Mouse (Mus musculus) urinary bladder, adult 18-20 months (tissue): ENCODE data around the gene Cpeb4.

ENCODE experiments used
- DNase-seq, 2 experiments: peaks; one replicate each; pipeline ENCODE4 v3.0.0; 2022; ENCODE audit warnings: low spot score in 2 of 2, mixed read lengths in 2 of 2

Cpeb4 gene

DNA sequence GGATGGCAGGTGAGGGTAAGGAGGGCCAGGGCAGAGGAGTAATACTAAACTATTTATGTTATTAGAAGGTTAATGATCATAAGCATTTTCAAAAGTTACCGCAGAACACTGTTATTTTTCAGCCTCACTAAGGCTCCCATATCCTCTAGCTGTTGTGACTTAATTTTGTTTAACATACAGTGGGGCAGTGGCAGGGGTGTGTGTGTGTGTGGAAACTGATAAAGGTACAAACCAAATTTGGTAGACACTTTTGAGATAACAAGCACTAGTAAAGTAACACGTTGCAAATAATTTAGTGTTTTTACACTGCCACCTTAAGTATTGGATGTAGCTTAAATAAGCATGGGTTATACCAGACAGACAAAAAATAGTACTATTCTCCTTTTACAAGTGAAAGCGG lies 24.9 kb downstream of the Cpeb4 start:
- no peak for DNase-seq

DNA sequence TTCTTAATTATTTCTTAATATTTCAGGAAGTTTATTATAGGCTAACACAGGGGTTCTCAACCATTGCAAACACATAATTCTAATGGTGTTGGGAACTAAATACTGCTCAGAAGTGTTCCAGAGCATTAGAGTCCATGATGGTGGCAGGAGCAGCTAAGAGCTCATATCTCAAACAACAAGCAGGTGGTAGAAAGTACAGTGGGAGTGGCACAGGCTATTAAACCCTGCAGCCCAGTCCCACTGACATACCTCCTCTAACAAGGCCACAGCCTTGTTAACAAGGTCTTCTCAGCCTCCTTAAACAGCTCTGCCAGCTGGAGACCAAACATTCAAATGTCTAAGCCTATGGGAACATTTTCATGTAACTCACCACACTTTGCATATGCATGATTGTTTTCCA lies 27.2 kb downstream of the Cpeb4 start:
- DNase-seq: no peak

DNA sequence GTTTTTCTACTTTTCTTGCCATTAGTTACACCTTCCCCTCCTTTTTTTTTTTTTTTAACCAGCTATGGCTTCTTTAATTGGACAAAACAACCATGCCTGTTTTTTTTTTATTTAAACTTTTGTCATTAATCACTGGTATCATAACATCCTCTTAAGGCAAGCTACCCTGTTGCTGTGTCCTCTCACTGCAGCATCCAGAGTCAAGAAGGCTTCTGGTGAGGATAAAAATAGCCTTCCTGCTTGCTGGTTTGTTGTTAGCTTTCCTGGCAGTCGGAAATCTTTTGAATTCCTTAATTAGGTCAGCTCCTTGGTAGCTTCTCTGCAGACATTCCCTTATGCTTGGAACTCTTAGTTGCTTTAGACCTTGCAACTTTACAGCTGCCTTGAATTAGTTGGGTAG lies 28.7 kb downstream of the Cpeb4 start:
- DNase-seq: no peak

DNA sequence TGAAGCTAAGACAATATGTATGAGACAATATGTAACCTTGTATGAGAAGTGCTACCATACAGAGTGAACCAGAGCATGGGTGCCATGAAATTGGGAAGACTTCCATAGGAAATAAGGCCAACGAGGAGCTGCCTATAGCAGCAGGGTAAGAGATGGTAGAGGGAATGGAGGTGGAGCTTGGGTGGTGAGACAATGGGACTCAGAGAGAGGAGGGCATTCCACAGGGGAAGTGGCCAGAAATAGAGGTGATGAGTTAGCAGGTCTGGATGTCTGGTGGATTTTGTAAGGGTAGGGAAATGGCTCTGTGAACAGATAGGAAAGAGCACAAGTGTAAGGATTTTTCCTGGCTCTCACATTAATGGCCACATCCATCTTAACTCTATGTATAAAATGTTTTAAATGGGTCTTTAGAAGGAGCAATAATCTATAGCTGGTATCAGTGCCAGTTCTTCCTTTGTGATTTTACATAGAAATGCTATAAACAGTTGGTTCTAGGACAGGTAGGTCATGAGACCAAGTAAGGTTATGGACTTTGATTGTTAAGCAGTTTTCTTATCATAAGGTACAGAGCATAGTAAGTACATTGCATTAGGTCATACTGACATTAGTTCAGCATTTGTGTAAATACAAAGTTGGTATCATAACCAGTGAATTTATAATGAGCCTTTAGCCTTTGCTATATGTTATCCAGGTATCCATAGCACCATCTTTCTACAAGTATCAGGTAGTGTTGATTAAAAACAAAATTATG lies 30.4 kb downstream of the Cpeb4 start:
- no peak for DNase-seq

DNA sequence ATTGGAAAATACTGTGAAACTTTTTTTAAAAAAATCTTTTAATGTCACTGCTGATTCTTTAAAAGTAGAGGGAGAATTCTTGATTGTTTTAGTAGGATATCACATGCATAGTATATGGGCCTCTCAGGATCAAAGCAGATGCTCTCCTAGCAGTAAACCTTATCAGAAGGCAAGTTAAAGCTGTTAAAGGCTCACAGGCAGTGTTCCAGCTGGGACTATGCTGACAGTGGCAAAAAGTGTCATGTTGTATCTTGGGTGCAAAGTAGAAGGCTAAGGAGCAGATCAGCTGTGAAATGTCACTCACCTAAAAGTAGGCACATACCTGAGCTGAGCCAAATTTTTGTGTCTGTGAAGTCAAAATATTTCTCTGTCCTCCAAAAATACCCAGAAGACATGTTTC lies 34.5 kb downstream of the Cpeb4 start:
- no peak for DNase-seq

DNA sequence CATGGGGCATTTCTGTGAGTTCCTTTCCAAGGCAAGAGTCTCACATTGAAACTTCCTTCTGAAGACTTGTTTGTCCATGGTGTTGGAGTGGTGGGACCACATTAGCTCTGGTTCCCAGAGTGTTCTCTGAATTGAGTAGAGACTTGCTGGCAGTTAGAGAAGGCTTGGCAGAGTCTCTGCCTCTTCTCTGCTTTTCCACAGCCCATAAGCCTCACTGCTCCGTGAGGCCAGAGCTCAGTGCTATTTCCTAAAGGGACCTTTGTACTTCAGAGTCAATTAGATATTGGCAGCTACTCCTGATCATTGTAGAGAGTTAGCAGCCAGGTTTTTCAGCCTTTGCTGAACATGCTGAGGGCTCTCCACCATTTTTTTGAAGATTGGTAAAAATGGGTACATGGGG lies 35.6 kb downstream of the Cpeb4 start:
- no peak for DNase-seq

DNA sequence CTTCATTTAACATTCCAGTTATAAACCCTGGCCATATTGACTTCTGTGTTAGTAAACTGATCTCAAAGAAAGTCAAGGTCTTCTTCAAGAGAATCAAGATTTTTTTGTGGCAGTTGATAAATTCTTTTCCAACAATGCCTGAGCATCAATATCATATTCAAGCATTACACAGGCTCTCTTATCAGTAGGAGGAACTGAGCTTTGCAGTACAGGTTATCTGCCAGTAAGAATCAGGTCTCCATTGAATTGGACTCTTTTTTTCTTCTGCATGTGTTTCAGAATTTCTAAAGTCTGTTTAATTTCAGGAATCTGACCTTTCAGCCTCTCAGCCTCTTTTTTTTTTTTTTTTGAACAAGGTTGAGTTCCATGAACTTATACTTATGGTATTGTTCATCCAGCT lies 40.9 kb downstream of the Cpeb4 start:
- DNase-seq: no peak

DNA sequence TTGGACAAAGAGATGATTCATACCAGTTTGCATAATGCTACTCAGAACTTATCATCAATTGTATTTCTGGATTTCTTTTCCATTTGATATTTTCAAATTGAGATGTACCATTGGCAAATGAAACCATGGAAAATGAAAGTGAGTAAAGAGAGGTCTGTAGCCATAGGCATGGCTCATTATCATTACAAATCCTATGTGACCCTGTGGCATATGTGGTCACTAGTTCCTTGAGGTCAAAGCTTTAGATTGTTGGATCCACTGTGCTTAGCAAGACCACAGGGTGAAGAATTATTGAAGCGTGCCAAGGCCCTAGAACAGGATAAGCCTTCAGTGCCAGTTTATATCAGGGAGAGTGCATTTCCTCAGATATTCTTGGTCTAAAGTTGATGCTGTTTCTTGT lies 45.8 kb downstream of the Cpeb4 start:
- no peak for DNase-seq

DNA sequence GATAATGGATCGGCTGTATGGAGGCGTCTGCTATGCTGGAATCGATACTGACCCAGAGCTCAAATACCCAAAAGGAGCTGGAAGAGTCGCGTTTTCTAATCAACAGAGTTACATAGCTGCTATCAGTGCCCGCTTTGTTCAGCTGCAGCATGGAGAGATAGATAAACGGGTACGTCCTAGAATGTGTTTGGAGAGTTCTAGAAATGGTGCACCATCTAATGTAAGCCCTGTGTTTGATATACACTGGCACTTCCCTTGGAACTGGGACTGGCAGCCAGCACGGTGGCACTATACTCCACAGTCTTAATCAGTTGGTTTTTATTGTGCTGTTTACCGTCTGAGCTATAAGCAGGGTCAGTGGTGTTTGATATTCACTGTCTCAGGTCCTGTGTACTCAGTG lies 58.0 kb downstream of the Cpeb4 start:
- DNase-seq: no peak

DNA sequence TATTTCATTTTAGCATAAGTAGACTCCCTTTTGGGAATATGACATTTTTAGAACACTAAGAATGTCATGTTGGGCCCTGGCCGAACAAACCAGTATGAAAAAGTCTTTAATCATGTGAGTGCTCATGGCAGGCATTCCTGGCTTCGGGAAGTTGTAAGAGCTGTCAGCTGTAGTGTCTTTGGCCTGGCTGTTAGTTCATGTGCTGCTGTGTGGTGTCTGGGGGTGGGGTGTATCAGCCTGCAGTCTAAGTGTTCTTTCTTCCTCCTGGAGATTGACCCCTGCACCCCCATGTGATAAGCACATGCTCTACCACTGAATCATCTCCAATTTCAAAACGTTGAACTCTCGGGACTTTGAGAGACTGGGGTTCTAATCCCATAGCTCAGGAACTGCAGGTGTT lies 63.6 kb downstream of the Cpeb4 start:
- no peak for DNase-seq

DNA sequence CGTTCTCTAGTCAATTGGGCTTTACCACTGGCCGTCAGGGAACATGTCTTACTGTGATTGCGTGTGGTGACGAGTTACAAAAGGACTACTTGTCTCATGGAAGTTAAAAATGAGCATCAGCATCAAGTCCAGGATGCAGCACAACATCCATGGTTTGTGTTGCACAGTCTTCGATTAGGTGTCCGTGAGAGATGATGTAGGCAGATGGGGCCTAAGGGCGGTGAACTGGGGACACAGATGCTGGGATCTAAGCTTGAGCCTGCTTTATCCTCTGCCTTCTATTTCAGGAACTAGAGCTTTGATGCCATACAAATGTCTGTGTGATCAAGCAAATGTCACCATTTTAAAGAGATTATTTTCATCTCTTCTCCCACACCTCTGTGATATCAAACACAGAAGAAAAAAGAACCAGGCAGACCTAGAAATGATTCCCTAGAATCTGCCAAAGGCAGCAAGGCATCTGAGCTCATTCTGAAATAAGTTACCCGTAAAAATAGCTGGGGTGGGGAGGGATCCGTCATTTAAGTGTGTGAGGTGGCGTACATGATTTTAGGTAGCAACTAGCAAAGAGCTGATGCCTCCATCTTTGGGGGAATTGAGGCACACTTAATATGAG lies 65.0 kb downstream of the Cpeb4 start:
- no peak for DNase-seq

DNA sequence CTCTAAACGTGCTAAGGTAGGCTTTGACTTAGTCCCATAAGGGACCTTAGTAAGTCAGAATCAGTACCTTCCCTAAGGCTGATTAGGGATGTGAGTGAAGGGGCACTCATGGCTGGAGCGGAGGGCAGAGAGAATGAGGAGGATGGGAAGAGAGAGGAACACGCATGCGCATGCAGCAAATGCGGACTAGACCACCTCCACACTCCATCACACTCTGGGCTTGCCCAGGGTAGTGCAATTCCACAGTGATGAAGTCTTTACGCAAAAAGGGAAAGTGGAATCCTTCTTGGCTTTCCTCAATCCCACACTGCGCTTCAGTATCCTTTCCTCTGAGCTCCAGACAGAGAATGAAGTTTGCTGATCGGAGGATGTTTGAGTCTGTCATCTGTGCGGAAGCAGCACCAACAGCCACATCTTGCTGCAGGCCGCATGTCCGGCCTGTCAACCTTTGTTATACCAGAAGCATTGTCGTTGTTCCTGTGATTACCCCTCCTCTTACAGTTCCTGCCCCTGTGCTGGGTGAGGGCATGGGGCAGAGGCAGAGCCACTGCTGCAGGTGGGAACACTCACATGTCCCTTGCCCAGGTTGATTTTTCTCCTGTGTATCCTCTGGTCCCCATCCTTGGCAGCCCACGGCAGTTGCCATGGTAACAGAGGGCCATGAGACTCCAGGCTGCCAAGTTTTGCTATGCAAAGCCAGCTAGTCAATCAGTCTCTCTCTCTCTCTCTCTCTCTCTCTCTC lies 69.1 kb downstream of the Cpeb4 start:
- DNase-seq: no peak

DNA sequence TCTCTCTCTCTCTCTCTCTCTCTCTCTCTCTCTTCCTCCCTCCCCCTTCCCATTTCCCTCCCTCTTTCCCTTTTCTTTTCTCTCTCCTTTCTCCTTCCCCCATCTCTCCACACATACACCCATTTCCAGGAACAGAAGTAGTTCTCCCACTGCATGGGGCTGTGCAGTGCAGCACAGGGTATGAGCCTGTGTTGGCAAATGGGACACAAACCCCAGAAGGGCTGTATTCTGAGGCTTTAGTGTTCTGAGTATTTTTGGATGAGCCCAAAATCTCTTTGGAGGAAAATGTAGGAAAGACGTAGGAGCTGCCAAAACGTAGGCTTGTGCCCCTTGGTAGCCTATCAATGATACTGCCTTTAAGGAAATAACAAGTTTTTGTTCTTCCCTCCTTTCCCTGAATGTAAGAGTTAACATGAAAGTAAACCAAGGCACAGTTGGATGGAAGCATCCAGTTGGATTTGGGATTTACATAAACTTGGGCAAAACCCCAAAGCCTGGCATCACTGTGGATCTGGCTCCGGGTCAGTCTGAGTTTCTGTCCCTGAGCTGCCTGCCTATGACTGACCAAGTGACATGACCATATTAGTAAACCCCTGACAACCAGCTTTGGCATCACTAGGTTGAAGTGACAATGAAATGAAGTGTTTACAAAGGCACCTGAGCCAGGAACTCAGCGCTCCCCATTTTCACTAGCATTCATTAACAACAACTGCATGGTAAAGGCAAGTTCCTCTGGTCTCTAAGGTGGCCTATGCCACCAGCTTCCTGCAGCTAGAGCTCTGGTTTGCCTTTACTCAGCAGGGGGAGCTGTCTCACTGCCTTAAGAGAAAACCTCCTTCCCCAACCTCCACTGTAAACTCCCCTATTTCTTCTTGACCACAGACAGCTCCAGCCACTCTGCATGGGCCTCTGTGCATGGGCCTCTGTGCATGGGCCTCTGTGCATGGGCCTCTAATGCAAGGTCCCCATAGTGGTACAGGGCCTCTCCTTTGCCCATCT lies 69.9 kb downstream of the Cpeb4 start:
- DNase-seq: no peak

DNA sequence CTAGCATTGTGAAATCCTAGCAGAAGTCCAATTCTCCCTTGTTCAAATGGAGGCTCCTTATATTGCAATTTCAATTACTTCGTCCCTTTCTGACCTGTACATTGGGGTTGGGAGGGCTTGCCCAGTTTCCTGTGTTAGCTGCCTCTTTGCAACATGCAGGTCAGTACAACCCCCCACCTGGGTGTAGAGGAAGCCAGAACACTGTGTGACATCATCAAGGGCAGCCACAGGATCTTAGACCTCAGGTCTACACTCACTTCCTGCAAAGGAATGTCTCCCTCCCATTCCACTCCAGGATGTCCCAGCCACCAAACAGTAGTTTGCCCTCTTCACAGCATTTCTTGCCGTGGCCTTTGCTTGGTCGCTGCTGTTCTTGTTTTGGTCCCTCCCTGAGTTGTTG lies 73.5 kb downstream of the Cpeb4 start:
- DNase-seq: no peak

DNA sequence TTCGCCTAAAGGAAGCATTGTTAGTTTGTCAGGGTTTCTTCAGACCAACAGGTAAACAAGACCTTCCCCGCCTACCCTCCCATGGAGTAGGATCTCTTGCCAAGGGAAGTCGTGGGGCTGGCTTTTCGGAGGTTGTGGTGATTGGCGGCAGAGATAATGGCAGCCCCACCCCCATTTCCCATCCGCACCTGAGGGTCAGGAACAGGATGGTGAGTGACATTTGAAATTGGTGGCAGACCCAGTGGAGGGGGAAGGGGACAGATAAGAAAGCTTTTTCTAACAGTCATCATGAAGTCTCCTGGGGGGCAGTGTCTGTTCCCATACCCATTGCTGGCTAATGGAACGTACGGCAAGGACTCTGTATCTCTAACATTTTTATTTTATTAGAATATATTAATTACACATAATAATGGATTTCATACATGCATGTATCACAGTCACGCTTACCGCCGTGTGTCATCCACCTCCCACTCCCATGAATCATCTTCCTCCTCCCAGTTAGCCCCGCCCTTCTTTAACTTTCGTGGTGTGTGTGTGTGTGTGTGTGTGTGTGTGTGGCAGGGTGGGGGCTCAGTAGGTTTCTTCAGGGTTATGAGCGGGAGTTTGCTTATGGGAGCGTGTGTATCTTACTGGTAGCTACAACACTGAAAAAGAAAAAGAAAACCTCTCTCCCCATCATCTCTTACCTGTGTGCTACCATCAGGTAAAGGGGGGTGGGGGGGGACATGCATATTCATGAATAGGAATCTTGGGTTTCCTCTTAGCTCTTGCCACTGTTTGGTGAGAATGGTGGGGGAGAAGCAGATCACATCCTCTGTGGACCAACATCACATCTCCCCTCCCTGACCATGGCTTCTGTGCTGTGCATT lies 76.7 kb downstream of the Cpeb4 start:
- DNase-seq: peak in 1 of 2 experiments; percentile 31

DNA sequence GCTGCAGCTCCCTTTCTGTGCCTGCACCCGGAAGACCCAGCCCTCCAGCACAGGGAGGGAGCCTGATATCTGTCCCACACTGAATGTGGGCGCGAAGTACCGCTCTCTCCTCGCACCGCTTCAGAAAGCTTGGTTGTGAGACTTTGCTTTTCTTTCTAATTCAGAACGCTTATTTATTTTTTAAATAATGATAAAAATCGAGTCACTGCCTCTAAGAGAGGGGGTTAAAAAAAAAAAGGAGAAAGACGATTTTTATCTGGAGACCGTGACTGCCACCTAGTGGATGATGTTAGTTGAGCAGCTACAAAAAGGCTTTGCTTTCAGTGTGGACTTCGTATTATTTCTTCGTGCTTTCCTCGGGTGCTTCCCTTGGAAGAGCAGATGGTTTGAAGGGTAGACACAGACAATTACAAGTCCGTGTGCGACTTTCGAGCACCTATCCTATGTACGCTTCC lies 77.3 kb downstream of the Cpeb4 start:
- DNase-seq: peak in 1 of 2 experiments; percentile 16

DNA sequence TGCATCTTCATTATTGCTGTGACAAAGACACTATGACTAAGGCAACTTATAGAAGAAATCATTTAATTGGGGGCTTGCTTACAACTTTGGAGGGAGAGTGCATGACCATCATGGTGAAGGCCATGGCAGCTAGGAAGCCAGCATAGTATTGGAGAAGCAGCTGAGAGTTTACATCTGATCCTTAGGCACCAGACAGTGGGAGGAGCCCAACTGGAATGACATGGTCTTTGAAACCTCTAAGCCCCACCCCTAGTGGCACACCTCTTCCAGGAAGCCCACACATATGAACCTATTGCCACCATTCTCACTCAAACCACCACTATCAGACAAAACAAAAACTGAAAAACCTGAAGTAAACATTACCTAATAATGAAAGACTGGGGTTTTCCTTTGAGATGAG lies 88.1 kb downstream of the Cpeb4 start:
- DNase-seq: no peak

DNA sequence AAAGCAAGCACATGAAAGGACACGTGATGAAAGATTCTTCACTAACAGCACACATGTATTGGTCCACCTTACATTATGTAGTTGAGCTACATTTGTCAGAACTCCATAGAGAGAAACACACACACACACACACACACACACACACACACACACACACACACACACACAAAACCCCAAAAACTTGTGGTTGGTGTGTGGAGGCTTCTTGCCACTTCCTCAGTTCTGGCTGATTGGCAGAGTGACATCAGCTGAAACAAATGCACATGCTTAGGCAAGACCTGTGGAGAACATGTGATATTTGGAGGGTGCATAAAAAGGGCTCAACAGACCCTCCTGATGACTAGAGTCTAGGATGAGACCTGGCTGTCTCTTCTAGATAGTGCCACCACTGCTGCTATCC lies 92.0 kb downstream of the Cpeb4 start:
- no peak for DNase-seq

DNA sequence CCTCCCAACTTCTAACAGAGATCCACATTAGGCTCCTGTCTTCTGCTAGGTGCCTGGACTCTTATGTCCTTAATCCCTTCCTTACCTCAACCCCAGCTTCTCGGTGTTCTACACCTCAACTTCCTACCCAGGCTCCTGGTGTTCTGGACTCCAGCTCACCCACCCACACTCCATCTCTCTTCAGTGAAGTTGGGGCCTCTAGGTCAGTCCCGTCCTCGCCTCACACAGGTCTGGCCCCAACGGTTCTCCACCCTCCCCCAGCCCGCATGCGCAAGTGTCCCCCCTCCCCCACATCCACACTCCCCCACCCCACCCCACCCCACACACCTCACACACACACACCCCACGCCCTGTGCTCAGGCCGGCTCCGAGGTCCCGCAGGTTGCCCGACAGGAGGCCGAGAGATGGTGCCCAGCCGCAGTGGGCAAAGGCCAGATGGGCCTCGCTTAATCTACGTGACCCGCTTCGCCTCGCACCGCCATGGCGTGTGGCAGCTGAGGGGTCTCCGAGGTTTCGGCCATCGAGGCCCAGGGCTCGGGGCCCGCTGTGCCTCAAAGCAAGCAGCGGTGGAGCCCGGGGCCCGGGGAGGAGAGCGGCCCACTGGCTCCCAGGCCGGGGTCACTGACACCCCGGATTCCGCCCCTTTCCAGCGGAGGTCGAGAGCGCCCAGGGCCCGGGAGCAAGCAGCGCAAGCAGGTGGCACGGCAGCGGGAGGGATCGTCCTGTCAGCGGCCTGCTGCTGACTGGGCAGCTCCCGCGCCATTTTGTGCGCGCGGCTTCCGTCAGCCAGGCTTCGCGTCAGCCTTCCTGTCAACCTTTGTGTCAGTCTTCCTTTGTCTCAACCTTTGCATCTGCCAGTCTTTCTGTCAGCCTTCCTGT lies 93.5 kb downstream of the Cpeb4 start, which contains the start of gene 4930524B15Rik:
4930524B15Rik (plus strand) TSS at position 337 of the 879 bp plus-strand sequence.
- DNase-seq: no peak

DNA sequence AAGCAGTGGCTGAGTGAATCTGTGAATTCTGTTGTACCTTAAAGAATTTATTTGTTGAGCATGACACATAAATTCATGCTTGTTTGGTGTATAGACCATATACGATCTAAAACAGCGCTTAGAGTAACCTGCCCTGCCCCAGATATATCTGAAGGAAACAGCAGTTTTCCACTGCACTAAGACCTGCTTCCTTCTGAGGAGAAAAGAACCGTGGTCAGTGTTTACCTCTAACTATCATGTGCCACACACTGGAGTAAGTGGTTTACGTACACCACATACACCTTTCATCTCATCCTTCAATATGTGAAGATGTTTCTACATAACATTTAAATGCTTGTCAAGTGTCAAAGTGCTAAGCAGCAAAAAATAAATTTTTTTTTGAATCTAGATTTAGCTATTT lies 102.1 kb downstream of the Cpeb4 start:
- DNase-seq: no peak
